Mouse (Mus musculus) urinary bladder, postnatal 25 days (tissue): ENCODE data around the gene C530025M09Rik.

Experiments
- DNase-seq: peaks from one replicate; pipeline ENCODE4 v3.0.0; 2022; ENCODE audit warnings: low spot score

The C530025M09Rik gene

GRCm38 (mm10) chr2:149804599-149805140 is 26.3 kb downstream of the C530025M09Rik start:
- DNase-seq: no peak

- DNase-seq: no peak
These were observed 32.4 kb downstream of the C530025M09Rik start for GRCm38 (mm10) chr2:149798613-149799012.
